Comparison of ENCODE assay signal across 23 mouse cellular contexts in genomic region chr1:164733741-164734140, GRCm38 (mm10).
"Had no signal": no experiment of that assay in that cellular context is flagged by ENCODE, and none has a peak within 500 bp of the region (broad histone marks: within the 10 kb centered on the region; RNA-seq: fewer than 3 reads in every experiment).

No protein-coding gene starts in this region.

- H3K4me3 ChIP-seq: gastrocnemius, adult 2 months; heart, embryonic 10.5 days; heart, embryonic 12.5 days; hindbrain, embryonic 10.5 days; hindbrain, embryonic 12.5 days; limb, embryonic 13.5 days; limb, embryonic 15.5 days; liver, embryonic 12.5 days had no signal

- H3K9me3 ChIP-seq: heart, embryonic 10.5 days; heart, embryonic 12.5 days; hindbrain, embryonic 10.5 days; hindbrain, embryonic 12.5 days; limb, embryonic 13.5 days; limb, embryonic 15.5 days; liver, embryonic 12.5 days had no signal

- H3K4me1 ChIP-seq: heart, embryonic 12.5 days; hindbrain, embryonic 10.5 days; hindbrain, embryonic 12.5 days; limb, embryonic 13.5 days; limb, embryonic 15.5 days; liver, embryonic 12.5 days had no signal

- ATAC-seq: hindbrain, embryonic 16.5 days; intestine, embryonic 16.5 days; liver, embryonic 12.5 days had no signal

- H3K36me3 ChIP-seq: heart, embryonic 10.5 days; heart, embryonic 12.5 days; hindbrain, embryonic 10.5 days; hindbrain, embryonic 12.5 days; limb, embryonic 13.5 days; limb, embryonic 15.5 days; liver, embryonic 12.5 days had no signal

- H3K27ac ChIP-seq: gastrocnemius, adult 2 months; heart, embryonic 10.5 days; hindbrain, embryonic 10.5 days; hindbrain, embryonic 12.5 days; hindbrain, embryonic 14.5 days; kidney, postnatal 0 days; limb, embryonic 13.5 days; limb, embryonic 15.5 days; liver, embryonic 12.5 days; liver, embryonic 14.5 days had no signal

- DNase-seq: gastrocnemius, adult 2 months; gastrocnemius, postnatal 10 days; gastrocnemius, postnatal 25 days; heart, adult 18-20 months; heart, postnatal 10 days; heart, postnatal 4 days; kidney, adult 11 months; layer of hippocampus, adult 9-11 months; layer of hippocampus, postnatal 36 days; left cerebral cortex, postnatal 4 days; lung, adult 18-20 months had no signal

- H3K4me2 ChIP-seq: heart, embryonic 12.5 days; hindbrain, embryonic 12.5 days; hindbrain, embryonic 14.5 days; limb, embryonic 13.5 days; limb, embryonic 15.5 days; liver, embryonic 12.5 days had no signal

- H3K9ac ChIP-seq: heart, embryonic 12.5 days; hindbrain, embryonic 12.5 days; hindbrain, embryonic 14.5 days; limb, embryonic 13.5 days; limb, embryonic 15.5 days; liver, embryonic 12.5 days; liver, embryonic 14.5 days had no signal

- H3K27me3 ChIP-seq: heart, embryonic 12.5 days; hindbrain, embryonic 12.5 days; limb, embryonic 13.5 days; limb, embryonic 15.5 days; liver, embryonic 12.5 days had no signal
